Mouse (Mus musculus): ENCODE results near the gene Selenof.

Gene Selenof

DNA sequence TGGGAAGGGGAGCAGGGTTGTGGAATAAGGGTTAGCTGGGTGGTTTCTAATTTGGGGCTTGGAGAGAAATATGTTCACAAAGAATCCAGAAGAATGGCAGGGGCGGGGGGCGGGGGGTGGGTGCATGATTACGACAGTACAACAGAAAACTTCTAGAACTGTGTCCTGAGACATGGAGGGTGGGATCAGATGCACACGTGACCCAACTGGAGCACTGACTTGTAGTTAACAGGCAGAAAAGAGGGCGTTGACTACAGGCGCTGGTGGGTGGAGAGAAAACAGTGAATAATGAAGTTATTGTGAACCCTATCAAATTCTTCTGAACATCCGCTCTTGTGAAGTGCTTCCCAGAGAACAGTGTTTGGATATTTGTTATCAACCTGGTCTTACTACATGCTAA is 6.2 kb upstream of the Selenof start:
- in situ Hi-C loops (cut with MboI, MseI), result no loop called here

DNA sequence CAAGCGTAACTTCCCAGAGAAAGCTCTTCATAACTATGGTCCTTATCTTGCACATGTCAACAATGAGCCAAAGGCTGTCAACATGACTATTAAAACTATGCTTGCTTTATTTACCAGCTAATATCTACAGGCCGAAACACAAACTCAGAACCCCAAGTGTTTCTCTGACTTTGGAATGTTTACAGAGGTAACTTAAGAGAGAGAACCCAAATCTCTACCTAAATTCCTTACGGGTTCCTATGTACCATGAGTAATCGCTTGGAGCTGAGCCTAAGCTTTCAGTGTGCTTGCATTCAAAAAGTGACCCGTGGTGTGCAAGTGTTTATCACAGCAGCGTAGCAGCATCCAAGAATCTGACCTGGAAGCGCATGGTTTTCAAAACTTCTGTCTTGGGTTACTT is 4.9 kb upstream of the Selenof start:
- in situ Hi-C loops (cut with MboI, MseI), result no loop called here

DNA sequence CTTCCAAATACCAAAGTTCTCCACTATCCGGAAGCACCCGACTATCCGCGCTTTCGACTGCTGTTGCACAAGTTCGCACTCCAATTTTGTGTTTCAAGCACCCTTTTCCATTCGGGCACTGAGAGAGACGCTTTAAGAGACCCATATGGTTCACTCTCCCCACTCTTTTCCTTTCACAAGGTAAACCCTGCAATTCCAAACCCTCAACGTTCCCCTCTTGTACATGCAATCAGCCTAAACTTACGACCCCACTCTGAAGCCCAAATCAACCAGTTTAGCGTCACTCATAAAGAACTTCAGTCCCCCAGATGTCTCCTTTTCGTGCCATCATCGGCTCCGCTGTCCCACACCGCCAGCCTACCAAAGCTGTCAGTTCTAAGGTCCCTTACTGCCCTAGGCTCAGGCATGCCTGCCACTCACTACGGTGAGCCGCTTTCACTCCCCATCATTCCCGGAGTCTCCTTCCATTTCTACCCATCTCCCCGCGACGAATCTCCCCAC is 1.2 kb upstream of the Selenof start:
- in situ Hi-C loops (cut with MboI, MseI), result no loop called here

DNA sequence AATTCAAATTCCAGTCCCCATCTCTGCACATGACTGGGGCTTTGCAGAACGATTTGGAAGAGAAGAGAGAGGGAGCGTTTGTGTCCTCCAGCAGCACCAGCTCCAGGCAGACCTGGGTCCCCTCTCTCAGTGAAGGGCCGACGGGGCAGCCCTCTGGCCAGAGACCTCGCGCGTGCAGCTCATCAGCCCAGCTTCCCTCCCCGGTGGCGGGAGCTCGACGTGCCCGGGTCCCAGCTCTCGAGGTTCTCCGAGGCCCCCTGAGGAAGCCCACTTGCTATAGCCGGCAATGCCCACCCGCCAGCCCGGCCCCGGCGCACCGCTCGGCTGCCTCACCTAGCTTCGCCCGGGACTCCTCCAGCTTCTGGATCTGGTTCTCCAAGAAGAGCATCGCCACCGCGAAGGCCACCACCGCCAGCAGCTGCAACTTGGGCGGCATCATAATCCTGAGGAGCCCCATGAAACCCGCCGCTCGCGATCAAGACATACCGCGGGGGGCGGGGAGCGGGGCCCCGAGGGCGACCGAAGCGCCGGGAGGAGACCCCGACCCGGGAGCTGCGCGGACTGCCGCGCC is 618 bp upstream of the Selenof start:
- in situ Hi-C loops (cut with MboI, MseI), result no loop called here

DNA sequence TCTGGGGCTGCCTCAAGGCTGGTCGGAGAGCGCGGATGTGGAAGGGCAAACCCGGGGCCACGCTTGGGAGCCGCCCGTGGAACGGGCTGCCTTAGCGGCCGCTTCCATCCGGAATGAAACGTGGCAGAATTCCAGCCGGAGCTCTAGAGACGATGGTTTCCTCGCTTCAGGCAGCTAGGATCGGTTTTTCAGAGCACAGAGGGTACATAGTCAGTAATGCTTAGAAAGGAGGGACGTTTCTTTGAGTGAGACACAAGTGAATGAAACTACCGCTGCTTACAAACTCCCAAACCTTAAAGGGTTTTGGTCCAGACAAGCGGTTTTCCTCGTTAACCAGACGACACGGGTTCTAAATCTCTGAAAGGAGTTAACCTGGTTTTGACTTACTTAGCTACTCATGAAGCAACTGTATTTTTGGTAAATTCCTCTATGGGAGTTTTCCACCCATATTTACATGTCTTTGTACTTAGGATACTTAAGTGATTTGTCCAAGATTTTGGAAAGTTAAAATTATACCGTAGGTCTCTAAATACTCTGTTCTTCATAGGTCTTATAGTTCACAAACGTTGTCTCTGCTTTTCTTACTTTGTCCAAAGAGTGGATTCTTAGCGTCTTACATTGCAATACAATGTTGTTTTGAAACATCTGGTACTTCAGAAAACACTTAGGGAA is 848 bp downstream of the Selenof start:
- in situ Hi-C loops (cut with MboI, MseI), result no loop called here

DNA sequence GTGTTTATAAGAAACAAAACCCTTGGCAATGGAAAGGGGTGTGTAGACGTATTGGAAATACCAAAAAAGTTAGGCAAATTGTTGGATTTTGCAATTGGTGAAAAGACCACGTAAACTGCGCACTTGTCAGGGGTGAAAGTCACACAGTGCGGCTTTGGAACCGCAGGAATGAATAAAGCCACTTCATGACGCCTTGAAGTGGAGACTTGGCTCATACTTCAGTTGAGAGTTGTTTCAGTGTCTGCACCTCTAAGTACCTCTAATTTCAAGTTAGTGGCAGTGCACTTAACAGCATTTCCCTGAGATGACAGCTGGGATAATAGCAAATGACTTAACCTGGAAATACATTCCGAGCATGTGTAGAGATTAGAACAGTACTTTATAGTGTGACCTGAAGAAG is 4.2 kb downstream of the Selenof start:
- in situ Hi-C loops (cut with MboI, MseI), result no loop called here

DNA sequence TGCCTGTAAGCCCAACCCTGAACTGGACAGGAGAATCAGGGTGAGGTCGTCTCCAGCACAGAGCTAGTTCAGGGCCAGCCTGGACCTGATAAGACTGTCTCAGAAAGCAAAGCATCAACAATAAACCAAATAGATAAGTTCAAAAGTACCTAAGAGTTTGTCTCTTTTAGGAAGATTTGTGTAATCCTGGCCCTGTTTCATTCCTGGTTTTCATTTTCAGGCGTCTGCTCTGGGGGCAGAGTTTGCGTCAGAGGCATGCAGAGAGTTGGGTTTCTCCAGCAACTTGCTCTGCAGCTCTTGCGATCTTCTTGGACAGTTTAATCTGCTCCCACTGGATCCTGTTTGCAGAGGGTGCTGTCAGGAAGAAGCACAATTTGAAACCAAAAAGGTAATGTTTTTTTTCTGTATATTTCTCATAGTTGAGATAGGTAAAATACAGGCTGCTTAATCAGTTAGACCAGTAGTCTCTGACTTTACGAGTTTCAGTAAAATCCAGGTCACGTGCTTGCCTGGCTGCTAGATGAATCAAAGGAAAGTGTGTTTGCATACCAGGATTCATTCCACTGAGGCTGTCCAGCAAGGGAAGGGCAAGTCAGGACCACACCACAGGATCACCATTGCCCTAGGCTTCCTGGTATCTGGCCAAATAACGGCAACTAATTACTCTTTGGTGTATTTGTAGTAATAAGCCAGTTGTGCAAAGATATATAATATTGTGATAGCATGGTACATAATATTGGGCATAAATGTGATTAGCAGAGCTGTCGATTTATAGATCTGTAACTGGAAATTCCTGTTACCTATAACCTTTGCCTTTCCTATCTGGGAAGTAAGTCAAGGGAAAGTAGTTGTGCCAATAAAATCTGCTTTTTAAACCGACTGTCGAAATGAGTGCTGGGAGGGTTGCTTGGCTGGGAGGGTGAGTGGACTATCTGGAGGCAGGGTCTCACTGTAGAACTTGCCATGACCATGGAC is 7.5 kb downstream of the Selenof start:
- in situ Hi-C loops (cut with MboI, MseI), result loop anchor here (25.0 kb wide), 1 partner anchor 1010 kb away; the partner anchor contains the start of gene Znhit6

DNA sequence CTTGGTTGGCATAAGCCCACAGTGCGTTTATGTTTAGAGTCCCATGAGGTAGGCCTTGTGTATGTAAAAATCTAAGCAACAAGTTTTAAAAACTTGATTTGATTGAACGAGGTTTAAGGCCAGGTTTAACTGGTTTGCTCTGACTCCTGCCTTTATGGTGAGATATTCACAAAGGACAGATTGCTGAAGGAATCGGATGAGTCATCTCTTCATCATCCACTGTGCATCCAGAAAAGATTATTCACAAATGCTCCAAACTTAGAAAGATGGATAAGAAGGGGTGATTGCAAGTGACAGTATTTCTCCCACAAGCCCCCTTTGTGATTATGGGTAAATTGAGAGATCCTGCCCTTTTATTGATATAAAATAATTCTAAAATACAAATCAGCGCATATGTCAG is 8.8 kb downstream of the Selenof start:
- in situ Hi-C loops (cut with MboI, MseI), result loop anchor here (25.0 kb wide), 1 partner anchor 1008 kb away; the partner anchor contains the start of gene Znhit6

DNA sequence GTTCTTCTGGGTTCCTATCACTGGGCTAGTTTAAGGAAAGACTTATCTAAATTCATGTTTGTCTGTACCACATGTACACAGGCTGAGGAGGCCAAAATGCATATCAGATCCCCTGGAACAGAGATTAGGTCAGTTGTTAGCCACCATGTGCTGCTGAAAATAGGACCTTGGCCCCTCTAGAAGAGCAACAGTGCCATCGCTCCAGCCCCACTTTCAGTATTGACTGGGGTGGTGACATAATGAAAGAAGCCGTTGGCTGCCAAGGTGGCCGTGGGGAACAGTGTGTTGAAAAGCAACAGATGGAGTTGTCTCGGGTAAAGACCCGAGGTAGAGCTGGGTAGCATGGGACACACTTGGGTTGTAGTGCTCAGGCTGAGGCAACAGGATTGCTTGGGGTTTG is 9.7 kb downstream of the Selenof start:
- in situ Hi-C loops (cut with MboI, MseI), result loop anchor here (25.0 kb wide), 1 partner anchor 1008 kb away; the partner anchor contains the start of gene Znhit6

DNA sequence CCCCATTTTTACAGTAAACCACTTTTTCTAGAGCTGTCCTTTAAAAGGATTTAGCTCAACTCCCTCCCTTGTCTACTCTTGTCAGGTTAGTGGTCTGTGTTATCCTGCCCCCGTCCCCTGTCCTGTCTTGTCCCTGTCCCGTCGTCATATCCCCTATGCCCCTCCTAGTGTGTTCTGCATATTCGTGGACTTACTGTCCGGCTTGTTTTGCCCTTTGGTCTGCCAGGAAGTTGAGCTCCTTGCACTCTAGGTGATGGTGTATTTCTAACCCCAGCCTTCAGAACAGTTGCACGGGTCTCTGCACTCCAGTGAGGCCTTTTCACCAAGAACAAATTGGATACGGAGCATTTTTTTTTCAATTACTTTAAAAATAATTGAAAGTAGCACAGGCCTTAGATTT is 10.2 kb downstream of the Selenof start:
- in situ Hi-C loops (cut with MboI, MseI), result loop anchor here (25.0 kb wide), 1 partner anchor 1007 kb away; the partner anchor contains the start of gene Znhit6

DNA sequence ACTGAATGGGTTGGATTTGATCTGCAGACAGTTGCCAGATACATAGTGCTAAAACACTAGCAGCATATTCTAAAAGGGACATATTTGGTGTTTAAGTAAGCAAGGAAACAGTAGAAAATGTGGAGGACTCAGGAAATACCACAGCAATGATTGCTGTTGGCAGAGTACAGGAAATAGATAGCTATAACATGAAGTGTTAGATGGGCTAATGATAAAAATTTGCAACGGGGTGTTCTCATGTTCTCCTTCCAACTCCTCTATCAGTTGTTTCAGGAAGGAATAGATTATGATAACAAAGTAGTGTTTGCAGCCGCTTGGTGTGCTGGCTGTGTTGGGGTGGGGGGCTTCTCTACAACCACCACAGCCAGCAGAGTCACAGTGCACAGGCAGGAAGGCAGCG is 11.7 kb downstream of the Selenof start:
- in situ Hi-C loops (cut with MboI, MseI), result loop anchor here (25.0 kb wide), 1 partner anchor 1005 kb away; the partner anchor contains the start of gene Znhit6

DNA sequence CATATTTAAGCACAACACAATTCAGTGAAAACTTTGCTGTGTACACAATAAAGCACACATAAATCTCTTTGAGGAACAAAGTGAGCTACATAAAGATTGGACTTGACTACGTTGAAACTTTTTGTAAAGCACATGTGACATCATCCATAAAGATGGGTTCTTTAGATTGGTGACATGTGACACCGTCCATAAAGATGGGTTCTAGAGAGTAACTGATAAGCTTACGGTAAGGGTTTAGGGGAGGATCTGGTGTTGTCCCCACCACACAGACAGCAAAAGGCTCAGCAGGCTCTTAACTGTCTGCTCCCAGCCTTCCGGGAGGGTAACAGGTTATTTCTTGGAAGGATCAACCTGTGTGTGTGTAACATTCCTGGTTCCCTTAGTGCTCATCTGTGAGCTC is 12.2 kb downstream of the Selenof start:
- in situ Hi-C loops (cut with MboI, MseI), result loop anchor here (25.0 kb wide), 1 partner anchor 1005 kb away; the partner anchor contains the start of gene Znhit6

DNA sequence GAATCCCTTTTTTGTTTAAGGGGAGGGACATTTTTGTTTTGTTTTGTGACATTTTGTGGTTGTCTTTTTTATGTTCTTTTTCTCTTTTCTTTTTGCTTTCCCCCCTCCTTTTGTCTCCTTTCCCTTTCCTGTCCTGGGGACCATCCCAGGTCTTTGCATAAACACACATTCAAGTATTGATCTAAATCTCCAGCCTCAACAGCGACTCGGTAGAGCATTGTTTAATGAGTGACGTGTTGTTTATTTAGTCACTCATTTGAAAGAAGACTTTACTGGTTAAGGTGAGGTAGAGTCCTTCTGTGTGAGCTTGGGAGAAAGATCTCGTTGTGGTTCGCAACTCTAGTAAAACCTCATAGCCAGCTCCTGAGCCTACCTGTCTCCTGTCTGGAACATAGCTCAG is 13.7 kb downstream of the Selenof start:
- in situ Hi-C loops (cut with MboI, MseI), result loop anchor here (25.0 kb wide), 1 partner anchor 1004 kb away; the partner anchor contains the start of gene Znhit6

DNA sequence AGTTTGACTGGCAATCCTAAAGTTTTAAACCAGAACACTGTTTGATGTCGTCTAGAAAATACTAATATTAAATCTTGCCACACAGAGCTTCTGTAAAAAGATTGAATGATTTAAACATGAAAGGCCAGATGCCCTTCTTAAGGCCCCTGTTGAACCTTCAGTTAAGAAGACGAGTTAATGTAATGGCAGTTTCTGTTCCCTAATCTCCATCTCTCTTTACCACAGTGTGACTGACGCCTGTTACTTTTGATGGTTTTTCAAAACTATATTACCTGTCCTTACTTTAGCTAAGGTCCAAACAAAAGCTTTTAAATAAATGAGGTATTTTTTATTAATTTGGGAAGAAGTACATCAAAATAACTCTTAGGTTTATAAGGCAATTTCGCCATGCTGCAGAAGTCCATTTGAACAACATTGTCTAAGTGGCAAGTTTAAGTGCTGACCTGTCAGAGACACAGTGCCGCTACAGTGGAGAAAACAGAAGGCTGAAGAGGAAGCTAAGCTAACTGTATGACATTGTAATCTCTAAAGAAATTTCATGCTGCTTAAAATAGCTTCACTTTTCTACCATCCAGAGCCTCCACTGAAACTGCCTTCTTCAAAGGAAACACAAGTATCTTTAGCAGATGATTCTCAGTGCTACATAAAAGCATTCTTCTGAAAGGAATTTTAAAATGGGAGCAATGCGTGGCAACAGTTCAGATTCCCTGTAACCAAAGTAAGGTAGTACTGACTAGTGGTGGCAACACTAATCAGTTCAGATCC is 14.9 kb downstream of the Selenof start:
- in situ Hi-C loops (cut with MboI, MseI), result loop anchor here (25.0 kb wide), 1 partner anchor 1002 kb away; the partner anchor contains the start of gene Znhit6

DNA sequence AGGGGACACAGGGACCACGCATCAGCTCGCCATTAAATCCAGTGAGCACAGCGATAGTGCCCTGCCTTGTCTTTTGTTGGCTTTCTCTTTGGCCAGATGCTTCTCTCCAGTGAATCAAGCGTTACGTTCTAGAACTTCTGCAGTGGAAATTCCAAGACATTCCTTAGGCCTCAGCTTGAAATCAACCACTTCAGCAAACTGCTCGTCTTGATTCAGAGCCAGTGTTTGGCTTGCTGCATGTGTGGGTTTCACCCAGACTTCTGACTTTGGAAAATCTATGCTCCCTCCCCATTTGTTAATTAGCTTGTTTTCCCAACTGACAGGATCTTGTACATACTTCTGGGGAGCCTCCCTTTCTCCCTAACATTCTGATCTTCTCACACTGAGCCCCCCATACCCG is 16.6 kb downstream of the Selenof start:
- in situ Hi-C loops (cut with MboI, MseI), result loop anchor here (25.0 kb wide), 1 partner anchor 1001 kb away; the partner anchor contains the start of gene Znhit6

DNA sequence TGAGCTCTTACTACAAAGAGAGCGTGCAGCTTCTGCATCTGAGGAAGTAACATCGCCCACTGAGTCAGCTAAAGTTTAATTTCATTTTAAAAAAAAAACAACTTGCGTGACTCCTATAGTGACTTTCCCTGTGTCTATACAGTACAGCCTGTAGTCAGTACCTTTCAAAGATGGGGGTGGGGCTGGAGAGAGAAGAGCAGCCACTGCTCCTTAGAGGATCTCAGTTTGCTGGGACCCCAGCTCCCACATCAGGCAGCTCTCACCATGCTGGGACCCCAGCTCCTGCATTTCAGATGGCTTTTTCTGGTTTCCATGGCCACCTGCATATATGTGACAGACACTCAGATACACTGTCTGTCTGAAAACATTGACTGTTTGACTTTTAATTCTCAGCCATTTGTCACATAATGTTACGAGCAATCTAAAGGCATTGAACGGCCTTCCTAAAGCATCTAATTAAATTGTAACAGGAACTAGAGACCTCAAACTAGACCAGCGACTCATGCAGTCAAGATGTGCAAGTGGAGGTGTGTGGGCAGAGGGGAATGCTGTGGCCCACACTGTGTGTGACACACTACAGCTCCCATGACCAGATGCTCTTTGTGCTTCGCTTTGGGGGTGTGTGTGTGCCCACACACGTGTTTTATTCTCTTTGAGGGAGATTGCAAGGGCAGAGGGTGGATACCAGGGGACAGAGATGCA is 19.2 kb downstream of the Selenof start:
- in situ Hi-C loops (cut with MboI, MseI), result loop anchor here (25.0 kb wide), 1 partner anchor 998 kb away; the partner anchor contains the start of gene Znhit6

DNA sequence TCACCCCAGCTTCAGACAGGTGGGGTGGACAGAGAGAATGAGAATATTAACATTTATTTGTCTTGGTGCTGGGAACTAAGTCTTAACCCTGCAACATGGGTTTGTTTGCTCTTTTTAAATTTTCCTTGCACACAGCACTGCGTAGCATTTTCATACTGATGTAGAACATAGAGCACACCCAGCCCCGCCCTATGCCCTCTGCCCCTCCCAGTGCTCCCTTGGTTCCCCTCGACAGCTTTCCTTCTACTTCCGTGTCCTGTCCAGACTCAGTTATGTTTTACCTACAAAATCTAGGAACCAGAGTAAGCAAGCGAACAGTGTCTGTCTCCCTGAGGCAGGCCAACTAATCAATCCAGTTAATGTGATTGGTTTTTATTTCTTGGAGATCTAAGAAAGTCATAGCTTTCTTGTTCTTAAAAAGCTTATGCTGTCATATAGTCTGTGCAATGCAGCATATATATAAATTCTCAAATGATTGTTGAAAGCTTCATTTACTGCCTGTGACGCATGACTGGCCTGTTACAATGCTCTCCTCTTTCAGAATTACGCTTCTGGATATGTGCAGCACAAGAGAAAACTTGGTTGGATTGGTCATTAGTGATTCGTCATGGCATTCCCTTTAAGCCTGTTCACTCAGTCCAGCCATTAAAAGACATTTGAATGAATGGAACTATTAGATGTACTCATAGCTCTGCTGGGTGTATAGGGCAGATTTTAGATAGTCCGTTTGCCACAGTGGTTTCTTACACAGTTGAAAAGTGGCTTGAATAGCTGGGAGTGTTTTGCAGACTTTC is 23.1 kb downstream of the Selenof start:
- in situ Hi-C loops (cut with MboI, MseI), result loop anchor here (25.0 kb wide), 1 partner anchor 994 kb away; the partner anchor contains the start of gene Znhit6

DNA sequence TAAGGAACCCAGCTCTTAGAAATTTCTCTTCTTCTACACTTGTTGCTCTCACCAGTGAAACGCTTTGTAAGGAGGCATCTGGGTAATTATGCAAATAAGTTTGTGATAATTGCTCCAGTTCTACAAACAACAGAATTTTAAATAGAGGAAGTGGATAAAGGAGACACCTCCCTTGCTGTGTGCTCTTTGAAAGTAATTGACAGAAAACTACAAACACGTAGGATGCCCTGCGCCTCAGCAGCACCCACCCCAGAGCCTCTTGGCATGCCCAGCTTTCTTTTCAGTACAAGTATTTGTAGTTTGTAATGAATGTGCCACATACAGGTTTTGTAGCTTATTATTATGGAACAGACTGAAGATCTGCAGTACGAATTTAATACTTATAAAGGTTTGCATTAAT is 27.0 kb downstream of the Selenof start:
- in situ Hi-C loops (cut with MboI, MseI), result loop anchor here (25.0 kb wide), 1 partner anchor 990 kb away; the partner anchor contains the start of gene Znhit6

Data from T-helper 1 cell (primary cell).